Mouse (Mus musculus) bone marrow macrophage, adult 2 months (primary cell): ENCODE data around the gene Olfr994. TPM values are rescaled to one million over a fixed set of nuclear protein-coding genes. Genes with fewer than 3 reads are reported as not detected.

Source experiments
- H3K27ac ChIP-seq: 2 replicates; pipeline ENCODE4 v1.5.1; 2012; ENCODE audit warnings: low read depth, low read length; ENCODE audit not compliant: insufficient read depth
- H3K4me1 ChIP-seq: 2 replicates; pipeline ENCODE4 v1.6.1; 2012; ENCODE audit warnings: low read length; ENCODE audit not compliant: control insufficient read depth, insufficient read depth
- H3K4me3 ChIP-seq: 2 replicates; pipeline ENCODE4 v1.5.1; 2012; ENCODE audit warnings: mild to moderate bottlenecking, low read length, moderate library complexity; ENCODE audit not compliant: insufficient read depth
- CTCF ChIP-seq: IDR thresholded peaks from 2 replicates; pipeline ENCODE4 v1.5.1; 2012; ENCODE audit warnings: low read depth, mild to moderate bottlenecking, low read length, moderate library complexity
- POLR2A ChIP-seq: IDR thresholded peaks from 2 replicates; pipeline ENCODE4 v1.6.1; 2012; ENCODE audit warnings: mild to moderate bottlenecking, low read depth, low read length, borderline replicate concordance
- polyA plus RNA-seq: library from polyadenylated mRNA; stranded (reverse); fragments of >200 nt; gene quantifications from 2 replicates; pipeline ENCODE4 v1.2.4, GENCODE M21; 2012; ENCODE audit not compliant: missing spikeins, insufficient read depth, insufficient read length

Olfr994 gene
- polyA plus RNA-seq, result not detected in 2 replicates

GRCm38 (mm10) chr2:85436351-85436750 is at the start of gene Olfr994:
Olfr994 (minus strand) TSS chr2:85436451.
- H3K4me3 ChIP-seq, result no peak within 1 kb of the TSS
- H3K4me1 ChIP-seq, result no peaks in the 10 kb centered on the region
- no peak within 1 kb of the TSS for H3K27ac ChIP-seq
- no peak for TF ChIP-seq CTCF
- TF ChIP-seq POLR2A, result no peak

GRCm38 (mm10) chr2:85466801-85467325 is 30.6 kb upstream of the Olfr994 start:
- Histone ChIP-seq H3K4me1 (no peaks in the 10 kb centered on the region), H3K27ac (no peak overlapping the region), H3K4me3 (no peak overlapping the region)
- no peak for TF ChIP-seq POLR2A
- no peak for TF ChIP-seq CTCF

GRCm38 (mm10) chr2:85443539-85443938 is 7.3 kb upstream of the Olfr994 start, which contains the start of gene Olfr995:
Olfr995 (minus strand) TSS chr2:85443639.
- TF ChIP-seq CTCF, result no peak
- TF ChIP-seq POLR2A, result no peak
- no peaks in the 10 kb centered on the region for H3K4me1 ChIP-seq
- no peak within 1 kb of the TSS for H3K27ac ChIP-seq
- H3K4me3 ChIP-seq, result no peak within 1 kb of the TSS

GRCm38 (mm10) chr2:85442546-85442945 is 6.3 kb upstream of the Olfr994 start:
- TF ChIP-seq POLR2A (no peak), CTCF (no peak)
- H3K4me3 ChIP-seq, result no peak overlapping the region
- no peaks in the 10 kb centered on the region for H3K4me1 ChIP-seq
- no peak overlapping the region for H3K27ac ChIP-seq

- TF ChIP-seq CTCF, result no peak
- TF ChIP-seq POLR2A, result no peak
- H3K4me1 ChIP-seq, result no peaks in the 10 kb centered on the region
- no peak overlapping the region for H3K4me3 ChIP-seq
- H3K27ac ChIP-seq, result no peak overlapping the region
Observed at GRCm38 (mm10) chr2:85425893-85426292, 10.4 kb downstream of the Olfr994 start.

- no peak for TF ChIP-seq CTCF
- TF ChIP-seq POLR2A, result no peak
- Histone ChIP-seq H3K4me1 (no peaks in the 10 kb centered on the region), H3K4me3 (no peak within 1 kb of the TSS), H3K27ac (no peak within 1 kb of the TSS)
Observed at GRCm38 (mm10) chr2:85414777-85415176, 21.5 kb downstream of the Olfr994 start, which contains the start of gene Olfr993. Olfr993 (minus strand) TSS chr2:85414877.

- H3K27ac ChIP-seq, result no peak within 1 kb of the TSS
- H3K4me3 ChIP-seq, result no peak within 1 kb of the TSS
- TF ChIP-seq CTCF (no peak), POLR2A (no peak)
- no peaks in the 10 kb centered on the region for H3K4me1 ChIP-seq
Observed at GRCm38 (mm10) chr2:85409369-85409768, 26.9 kb downstream of the Olfr994 start, which contains the start of gene Olfr992. Olfr992 (minus strand) TSS chr2:85409469.

Other genes with a start within 250 kb of the Olfr994 start
- not detected in 2 replicates for gene Lrrc55, start 239.3 kb downstream of the Olfr994 start, polyA plus RNA-seq
- gene Olfr987, start 97.1 kb downstream of the Olfr994 start, polyA plus RNA-seq, result not detected in 2 replicates
- gene Olfr988, start 73.2 kb downstream of the Olfr994 start, polyA plus RNA-seq, result not detected in 2 replicates
- not detected in 2 replicates for gene Olfr992, start 27.0 kb downstream of the Olfr994 start, polyA plus RNA-seq
- gene Olfr993, start 21.6 kb downstream of the Olfr994 start, polyA plus RNA-seq, result not detected in 2 replicates
- gene Olfr995, start 7.2 kb upstream of the Olfr994 start, polyA plus RNA-seq, result not detected in 2 replicates
- gene 4833423E24Rik, start 82.6 kb upstream of the Olfr994 start, polyA plus RNA-seq, result not detected in 2 replicates
- gene Olfr996, start 142.8 kb upstream of the Olfr994 start, polyA plus RNA-seq, result not detected in 2 replicates
- not detected in 2 replicates for gene Olfr998, start 152.5 kb upstream of the Olfr994 start, polyA plus RNA-seq
- not detected in 2 replicates for gene Olfr1000, start 175.5 kb upstream of the Olfr994 start, polyA plus RNA-seq
- not detected in 2 replicates for gene Olfr1002, start 214.3 kb upstream of the Olfr994 start, polyA plus RNA-seq
- gene Olfr154, start 228.0 kb upstream of the Olfr994 start, polyA plus RNA-seq, result not detected in 2 replicates
- gene Olfr1006, start 242.3 kb upstream of the Olfr994 start, polyA plus RNA-seq, result not detected in 2 replicates